Mouse (Mus musculus) heart, embryonic 16.5 days (tissue): Measurements from ENCODE around the gene Plekhn1. TPM values are rescaled to one million over a fixed set of nuclear protein-coding genes. Genes with fewer than 3 reads are reported as not detected.

Experiments used
- ATAC-seq: fragments of 200-750 bp; cut with Nextera tagmentation; replicated peaks from 2 replicates; pipeline ENCODE4 v1.8.0; 2017; ENCODE audit warnings: moderate number of reproducible peaks; ENCODE audit not compliant: insufficient read depth, low FRiP score; ENCODE audit errors: extremely low read depth
- H3K27ac ChIP-seq: fragments of 300-500 bp; sonication (generic); 2 replicates; pipeline ENCODE4 v1.5.1; 2014; ENCODE audit warnings: mild to moderate bottlenecking, low read length, control low read depth, moderate library complexity
- H3K27me3 ChIP-seq: fragments of 300-500 bp; sonication (generic); 2 replicates; pipeline ENCODE4 v1.6.1; 2014; ENCODE audit warnings: low read length, mixed read lengths; ENCODE audit not compliant: control insufficient read depth, insufficient read depth
- H3K36me3 ChIP-seq: fragments of 300-500 bp; sonication (generic); 2 replicates; pipeline ENCODE4 v1.6.1; 2014; ENCODE audit not compliant: control insufficient read depth, insufficient read depth
- H3K4me1 ChIP-seq: fragments of 300-500 bp; sonication (generic); 2 replicates; pipeline ENCODE4 v1.6.1; 2014; ENCODE audit warnings: low read length, mixed read lengths; ENCODE audit not compliant: control insufficient read depth, insufficient read depth
- H3K4me2 ChIP-seq: fragments of 300-500 bp; sonication (generic); 2 replicates; pipeline ENCODE4 v1.6.1; 2014; ENCODE audit warnings: low read depth, mild to moderate bottlenecking, control low read depth, low read length
- H3K4me3 ChIP-seq: fragments of 300-500 bp; sonication (generic); 2 replicates; pipeline ENCODE4 v1.5.1; 2014; ENCODE audit warnings: mild to moderate bottlenecking, control low read depth, low read length
- H3K9ac ChIP-seq: fragments of 300-500 bp; sonication (generic); 2 replicates; pipeline ENCODE4 v1.6.1; 2014; ENCODE audit warnings: low read length, control low read depth
- H3K9me3 ChIP-seq: fragments of 300-500 bp; sonication (generic); replicated peaks from 2 replicates; pipeline ENCODE4 v1.6.1; 2016; ENCODE audit warnings: low read length; ENCODE audit not compliant: control insufficient read depth
- WGBS: fragments of 180-500 bp; shearing (Covaris S2); extraction: QIAGEN DNeasy Blood & Tissue Kit; methylation state at CpG from one replicate; pipeline ENCODE4 v1.1.7; 2014; 5-methylcytosine and 5-hydroxymethylcytosine counted together
- polyA plus RNA-seq: library from polyadenylated mRNA; unstranded; fragments of >200 nt; fragmentation: Nextera tagmentation; extraction: Ambion mirVana; gene quantifications from 2 replicates; pipeline ENCODE4 v1.2.1, GENCODE M21; 2015

Plekhn1 gene
- polyA plus RNA-seq, 1 experiment from 2014 or later, result 13.8 TPM

DNA sequence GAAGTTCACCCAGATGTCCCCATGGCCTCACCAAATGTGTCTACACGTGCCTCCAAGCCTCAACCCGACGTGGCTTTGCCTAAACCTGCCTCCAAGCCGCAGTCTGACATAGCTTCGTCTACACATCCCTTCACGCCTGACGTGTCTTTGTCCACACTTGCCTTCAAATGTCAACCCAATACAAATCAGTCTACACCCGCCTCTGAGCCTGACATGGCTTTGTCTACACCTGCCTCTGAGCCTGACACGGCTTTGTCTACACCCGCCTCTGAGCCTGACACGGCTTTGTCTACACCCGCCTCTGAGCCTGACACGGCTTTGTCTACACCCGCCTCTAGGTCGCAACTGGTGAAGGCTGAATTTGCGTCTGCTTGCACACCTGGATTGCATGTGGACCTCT is 16.8 kb downstream of the Plekhn1 start:
- Histone ChIP-seq H3K36me3 (peaks cover 4% of the 10 kb centered on the region; the same call in 1 of the 2 replicates), H3K27ac (no peak overlapping the region; the same call in 1 of the 2 replicates), H3K9me3 (no peaks in the 10 kb centered on the region), H3K4me1 (peaks cover 21% of the 10 kb centered on the region), H3K4me3 (no peak overlapping the region; the same call in 1 of the 2 replicates), H3K27me3 (no peaks in the 10 kb centered on the region), H3K4me2 (peak overlapping the region; percentile 55), H3K9ac (peak overlapping the region; percentile 70)
- ATAC-seq, result no peak
- 81% methylated on average over 16 of the region's 16 CpGs for WGBS

DNA sequence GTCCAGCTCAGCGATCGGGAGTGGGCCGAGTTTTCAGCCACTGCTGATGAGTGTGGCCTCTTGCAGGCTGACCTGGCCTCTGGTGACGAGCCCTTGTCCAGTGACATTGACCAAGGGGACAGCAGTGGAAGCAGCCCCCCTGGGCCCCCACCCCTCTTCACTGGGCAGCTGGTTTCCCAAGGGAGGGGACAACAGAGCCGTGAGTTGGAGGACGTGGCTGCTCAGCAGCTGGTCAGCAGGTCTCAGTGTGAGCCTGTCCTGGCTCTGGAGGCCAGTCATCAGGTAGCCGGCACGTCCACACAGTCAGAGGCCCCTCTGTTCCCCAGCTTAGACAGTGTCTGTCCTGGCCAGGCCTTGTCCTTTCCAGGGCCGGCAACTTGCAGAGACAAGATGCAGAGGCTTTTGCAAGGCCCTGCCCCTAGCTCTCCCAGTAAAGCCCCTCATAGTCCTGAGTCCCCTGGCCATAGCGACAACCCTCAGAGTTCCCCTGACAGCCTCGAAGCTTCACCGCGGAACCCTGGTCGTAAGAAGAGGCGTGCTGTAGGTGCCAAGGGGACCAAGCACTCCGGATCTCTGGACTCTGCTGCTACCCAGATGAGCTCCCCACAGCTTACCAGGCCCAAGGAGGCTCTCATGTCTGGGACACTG is 17.5 kb downstream of the Plekhn1 start:
- peaks cover 4% of the 10 kb centered on the region; the same call in 1 of the 2 replicates for H3K36me3 ChIP-seq
- H3K9ac ChIP-seq, result peak overlapping the region; percentile 70
- WGBS, result 62% methylated on average over 16 of the region's 16 CpGs
- peak overlapping the region; percentile 67 for H3K27ac ChIP-seq
- ATAC-seq, result no peak; the same call in 1 of the 2 replicates
- no peaks in the 10 kb centered on the region for H3K9me3 ChIP-seq
- peak overlapping the region; percentile 36 for H3K4me3 ChIP-seq
- no peaks in the 10 kb centered on the region for H3K27me3 ChIP-seq
- H3K4me1 ChIP-seq, result peaks cover 21% of the 10 kb centered on the region
- H3K4me2 ChIP-seq, result peak overlapping the region; percentile 55

DNA sequence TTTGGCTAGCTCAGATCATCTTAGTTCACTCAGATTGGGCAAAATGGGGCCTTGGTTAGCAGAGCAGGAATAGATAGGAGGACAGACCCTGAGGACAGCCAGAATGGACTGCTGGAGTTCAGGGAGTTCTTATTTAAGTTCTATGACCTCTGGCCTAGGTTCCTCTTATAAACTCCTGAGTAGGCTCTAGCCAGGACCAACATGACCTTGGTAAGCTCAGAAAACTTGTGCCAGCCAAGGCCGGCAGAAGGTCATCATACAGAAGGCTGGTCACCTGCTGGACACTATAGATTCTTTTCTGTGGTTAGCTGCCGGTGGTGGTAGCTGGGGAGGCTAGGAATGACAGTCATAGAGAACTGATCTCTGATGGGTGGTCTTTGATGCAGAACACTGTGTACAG is 18.5 kb downstream of the Plekhn1 start:
- H3K9me3 ChIP-seq, result no peaks in the 10 kb centered on the region
- H3K4me3 ChIP-seq, result peak overlapping the region; percentile 36
- H3K27ac ChIP-seq, result peak overlapping the region; percentile 83
- peaks cover 4% of the 10 kb centered on the region; the same call in 1 of the 2 replicates for H3K36me3 ChIP-seq
- WGBS, result 75% methylated on average over 2 of the region's 2 CpGs
- ATAC-seq, result no peak
- H3K4me1 ChIP-seq, result peaks cover 21% of the 10 kb centered on the region
- H3K27me3 ChIP-seq, result no peaks in the 10 kb centered on the region
- peak overlapping the region; percentile 57 for H3K9ac ChIP-seq
- peak overlapping the region; percentile 55 for H3K4me2 ChIP-seq

DNA sequence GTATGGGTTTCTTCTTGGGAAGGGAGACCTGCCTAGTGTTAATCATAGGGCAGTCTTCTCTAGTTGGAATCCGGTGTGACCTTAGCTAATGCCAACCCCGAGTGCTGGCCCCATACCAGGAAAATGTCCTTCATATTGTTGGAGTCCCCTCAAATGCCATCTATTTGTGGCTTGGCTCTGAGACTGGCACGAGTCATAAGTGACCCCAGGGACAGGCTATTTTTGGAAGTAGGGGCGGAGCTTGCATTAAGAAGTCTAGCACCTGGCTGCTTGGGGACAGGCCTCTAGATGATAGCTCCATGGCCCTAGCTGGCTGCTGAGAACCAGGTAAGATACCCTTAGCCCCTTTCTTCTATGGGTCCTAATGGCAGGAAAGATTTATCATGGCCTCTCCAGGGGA is 19.0 kb downstream of the Plekhn1 start, which contains the start of gene Perm1:
TSS of gene Perm1 (plus strand) at position 220 of the 400 bp plus-strand sequence.
- Histone ChIP-seq H3K4me2 (peak within 1 kb of the TSS; percentile 55), H3K36me3 (peaks cover 4% of the 10 kb centered on the region; the same call in 1 of the 2 replicates), H3K9ac (peak within 1 kb of the TSS; percentile 70), H3K9me3 (no peaks in the 10 kb centered on the region), H3K4me3 (peak within 1 kb of the TSS; percentile 36), H3K27me3 (no peaks in the 10 kb centered on the region), H3K27ac (peak within 1 kb of the TSS; percentile 83), H3K4me1 (peaks cover 21% of the 10 kb centered on the region)
- peak; percentile 89 for ATAC-seq
- 35% methylated on average over 4 of the region's 4 CpGs for whole genome bisulfite sequencing

DNA sequence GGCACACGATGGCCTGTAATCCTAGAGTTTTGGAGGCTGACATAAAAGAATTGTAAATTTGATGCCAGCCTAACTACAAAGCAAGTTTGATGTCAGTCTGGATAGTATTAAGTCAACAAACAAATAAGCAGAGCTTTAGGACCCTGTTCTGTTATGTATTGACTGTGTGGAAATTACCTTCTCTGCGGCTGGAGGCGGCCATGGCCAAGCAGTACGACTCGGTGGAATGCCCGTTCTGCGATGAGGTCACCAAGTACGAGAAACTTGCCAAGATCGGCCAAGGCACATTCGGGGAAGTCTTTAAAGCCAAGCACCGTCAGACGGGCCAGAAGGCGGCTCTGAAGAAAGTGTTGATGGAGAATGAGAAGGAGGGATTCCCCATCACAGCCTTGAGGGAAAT is 21.5 kb downstream of the Plekhn1 start:
- peaks cover 3% of the 10 kb centered on the region; the same call in 1 of the 2 replicates for H3K36me3 ChIP-seq
- no peak for ATAC-seq

DNA sequence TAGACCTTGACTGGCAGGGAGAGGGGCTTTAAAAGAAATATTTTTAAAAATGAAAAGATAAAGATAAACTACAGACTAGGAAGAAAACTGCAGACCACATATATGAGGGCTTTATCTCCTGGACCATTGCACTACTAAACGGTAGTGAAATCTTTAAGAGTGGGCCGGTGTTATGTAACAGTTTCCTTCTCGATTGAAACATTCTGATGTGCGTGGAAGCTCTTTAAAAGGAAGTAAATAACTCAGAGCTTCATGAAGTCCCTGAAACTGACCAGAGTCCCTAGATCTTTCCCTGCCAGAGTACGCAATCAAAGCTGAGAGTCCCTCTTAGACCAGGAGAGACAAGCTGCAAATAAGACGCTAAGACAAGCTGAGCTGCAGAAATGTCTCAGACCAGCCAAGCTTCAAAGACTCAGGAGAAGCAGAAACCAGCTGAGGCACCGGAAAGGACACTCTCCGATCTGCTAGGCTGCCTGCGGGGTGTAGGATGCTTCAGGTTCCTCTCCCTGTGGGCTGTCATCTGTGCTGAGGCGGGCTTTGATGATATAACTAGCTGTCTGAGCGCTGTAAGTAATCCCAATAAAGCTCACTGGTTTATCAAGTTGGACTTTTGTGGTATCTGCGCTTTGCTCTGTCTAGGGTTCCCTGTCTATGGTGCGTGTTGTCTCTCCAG is 24.6 kb downstream of the Plekhn1 start:
- Histone ChIP-seq H3K4me2 (no peak overlapping the region), H3K9me3 (no peaks in the 10 kb centered on the region; the same call in 1 of the 2 replicates), H3K4me1 (peaks cover 4% of the 10 kb centered on the region; the same call in 1 of the 2 replicates), H3K9ac (peak overlapping the region; percentile 25; the same call in 1 of the 2 replicates), H3K27me3 (no peaks in the 10 kb centered on the region), H3K27ac (no peak overlapping the region), H3K4me3 (no peak overlapping the region), H3K36me3 (peaks cover 9% of the 10 kb centered on the region; the same call in 1 of the 2 replicates)
- 63% methylated on average over 13 of the region's 13 CpGs for WGBS
- no peak for ATAC-seq

More for the DNA sequence above, 21.5 kb downstream of the Plekhn1 start:
- Histone ChIP-seq H3K9ac (no peak overlapping the region), H3K4me1 (peaks cover 15% of the 10 kb centered on the region), H3K27me3 (no peaks in the 10 kb centered on the region), H3K4me3 (no peak overlapping the region), H3K9me3 (no peaks in the 10 kb centered on the region), H3K27ac (no peak overlapping the region), H3K4me2 (no peak overlapping the region)
- WGBS, result 90% methylated on average over 13 of the region's 13 CpGs

DNA sequence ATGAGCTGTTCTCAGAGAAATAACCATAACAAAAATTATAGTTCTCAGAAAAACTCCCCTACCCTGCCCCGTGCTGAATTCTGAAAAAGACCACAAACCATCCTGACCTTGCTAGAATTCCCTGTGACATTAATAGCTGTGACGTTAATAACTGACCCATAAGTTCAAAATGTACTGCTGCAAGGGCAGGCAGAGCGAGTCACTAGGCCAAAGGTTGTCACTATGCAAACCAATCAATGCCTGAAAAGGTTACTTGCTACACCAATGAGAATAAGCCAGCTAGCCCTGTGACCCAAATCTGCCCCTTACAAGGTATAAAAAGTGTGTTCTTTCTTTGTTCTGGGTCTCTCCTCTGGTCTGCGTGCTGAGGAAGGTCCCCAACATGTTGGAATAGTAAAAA is 25.8 kb downstream of the Plekhn1 start:
- peaks cover 9% of the 10 kb centered on the region; the same call in 1 of the 2 replicates for H3K36me3 ChIP-seq
- H3K4me1 ChIP-seq, result peaks cover 11% of the 10 kb centered on the region; the same call in 1 of the 2 replicates
- no peak overlapping the region for H3K4me3 ChIP-seq
- H3K4me2 ChIP-seq, result no peak overlapping the region
- WGBS, result 89% methylated on average over 4 of the region's 4 CpGs
- ATAC-seq, result no peak
- H3K9ac ChIP-seq, result no peak overlapping the region
- H3K27me3 ChIP-seq, result peaks cover 3% of the 10 kb centered on the region
- H3K9me3 ChIP-seq, result no peaks in the 10 kb centered on the region; the same call in 1 of the 2 replicates
- no peak overlapping the region for H3K27ac ChIP-seq

DNA sequence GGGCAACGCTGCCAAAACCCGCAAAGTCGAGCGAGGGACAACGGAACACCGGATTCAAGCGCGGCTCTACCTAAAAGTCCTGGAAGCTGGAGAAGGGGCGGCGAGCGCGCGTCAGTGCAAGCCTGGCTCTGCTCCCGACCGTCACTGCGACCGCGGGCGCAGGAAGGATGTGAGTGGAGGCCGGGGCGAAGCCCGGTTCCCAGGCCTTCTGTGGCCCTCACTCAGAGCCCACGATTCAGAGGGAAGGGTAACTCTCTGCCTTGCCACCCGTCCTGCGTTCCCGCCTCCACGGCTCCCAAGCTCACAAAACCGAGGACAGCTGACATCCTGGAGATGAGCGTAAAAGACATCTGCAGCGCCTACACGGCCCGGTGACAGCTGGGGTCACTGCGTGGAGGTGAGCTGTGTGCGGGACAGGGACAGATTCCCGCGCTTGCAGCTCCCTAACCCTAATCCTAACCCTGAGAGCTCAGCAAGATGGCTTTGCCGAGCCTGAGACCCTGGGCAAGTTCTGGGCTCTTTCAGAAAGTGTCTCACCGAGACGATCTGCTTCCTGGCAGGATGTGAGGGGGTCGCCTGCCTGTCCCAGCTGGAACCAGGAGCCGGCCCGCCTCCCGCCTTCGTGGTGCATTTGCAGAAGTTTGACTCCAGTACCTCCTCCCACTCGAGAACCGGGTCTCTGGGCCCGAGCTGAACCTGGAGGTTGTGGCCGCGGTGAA is 31.1 kb downstream of the Plekhn1 start:
- peak overlapping the region; percentile 98 for H3K4me2 ChIP-seq
- H3K4me3 ChIP-seq, result peak overlapping the region; percentile 81
- H3K9me3 ChIP-seq, result no peaks in the 10 kb centered on the region; the same call in 1 of the 2 replicates
- peaks cover 3% of the 10 kb centered on the region for H3K27me3 ChIP-seq
- peaks cover 24% of the 10 kb centered on the region for H3K4me1 ChIP-seq
- H3K9ac ChIP-seq, result peak overlapping the region; percentile 83
- peak overlapping the region; percentile 85 for H3K27ac ChIP-seq
- H3K36me3 ChIP-seq, result peaks cover 9% of the 10 kb centered on the region; the same call in 1 of the 2 replicates
- peak; percentile 49 for ATAC-seq
- WGBS, result under 1% methylated on average over 49 of the region's 49 CpGs
